Mouse (Mus musculus): ENCODE measurements at regions not wholly inside any gene's neighbourhood (a gene's known extent, or its start where the extent isn't known, plus 50 kb on each side); places are given as distances from the start of the nearest gene placed in this dataset.
"Not testable (repeated sequence)": the region's sequence is repeated elsewhere in the genome, so short reads cannot be mapped to it uniquely, and the experiment has no call there.

GRCm38 (mm10) chrX:70871209-70871608 is 178.8 kb upstream of the Mamld1 start:
- ATAC-seq (peak; percentile 54), DNase-seq (ENCODE audit: low read depth, low spot score) (peak; percentile 10)
- in situ Hi-C loops (cut with MboI; ENCODE audit: low pct_unique_long_range_greater_than_20kb), result no loop called here
- POLR2A ChIA-PET, result no interaction called here
- TF ChIP-seq CTCF (IDR thresholded peaks at IDR 0.05), result no peak
- CTCF ChIA-PET, result no interaction called here
- peaks cover 15% of the 10 kb centered on the region for H3K27me3 ChIP-seq

GRCm38 (mm10) chrX:70881326-70881725 is 168.7 kb upstream of the Mamld1 start:
- no peak for DNase-seq (ENCODE audit: low read depth, low spot score)
- in situ Hi-C loops (cut with MboI; ENCODE audit: low pct_unique_long_range_greater_than_20kb), result no loop called here
- POLR2A ChIA-PET, result no interaction called here
- ATAC-seq, result no peak
- CTCF ChIA-PET, result interaction anchor here (1.9 kb wide), 1 partner anchor 10 kb away, joined by 5 read pairs; no protein-coding TSS in a partner anchor
- H3K27me3 ChIP-seq, result peaks cover 3% of the 10 kb centered on the region
- TF ChIP-seq CTCF (IDR thresholded peaks at IDR 0.05), result no peak

- CTCF ChIA-PET, result no interaction called here
- ATAC-seq (peak; percentile 79), DNase-seq (ENCODE audit: low read depth, low spot score) (peak; percentile 13)
- TF ChIP-seq CTCF (IDR thresholded peaks at IDR 0.05), result no peak
- in situ Hi-C loops (cut with MboI; ENCODE audit: low pct_unique_long_range_greater_than_20kb), result no loop called here
- POLR2A ChIA-PET, result no interaction called here
- H3K27me3 ChIP-seq, result no peaks in the 10 kb centered on the region
Measured at GRCm38 (mm10) chrX:70883461-70883860, 166.6 kb upstream of the Mamld1 start.

GRCm38 (mm10) chrX:70894517-70894916 is 155.5 kb upstream of the Mamld1 start:
- no peak for DNase-seq (ENCODE audit: low read depth, low spot score)
- POLR2A ChIA-PET, result no interaction called here
- no peak for TF ChIP-seq CTCF (IDR thresholded peaks at IDR 0.05)
- in situ Hi-C loops (cut with MboI; ENCODE audit: low pct_unique_long_range_greater_than_20kb), result no loop called here
- no peak for ATAC-seq
- no peaks in the 10 kb centered on the region for H3K27me3 ChIP-seq
- CTCF ChIA-PET, result no interaction called here

- CTCF ChIA-PET, result no interaction called here
- no peak for TF ChIP-seq CTCF (IDR thresholded peaks at IDR 0.05)
- no peaks in the 10 kb centered on the region for H3K27me3 ChIP-seq
- no peak for DNase-seq (ENCODE audit: low read depth, low spot score)
- ATAC-seq, result no peak
- in situ Hi-C loops (cut with MboI; ENCODE audit: low pct_unique_long_range_greater_than_20kb), result no loop called here
- POLR2A ChIA-PET, result no interaction called here
Measured at GRCm38 (mm10) chrX:70895554-70895953, 154.5 kb upstream of the Mamld1 start.

GRCm38 (mm10) chrX:70897110-70897721 is 152.8 kb upstream of the Mamld1 start:
- ChIA-PET CTCF (no interaction called here), POLR2A (interaction anchor here (0.5 kb wide), 1 partner anchor 317 kb away, joined by 3 read pairs; no protein-coding TSS in a partner anchor)
- H3K27me3 ChIP-seq, result peaks cover 9% of the 10 kb centered on the region
- ATAC-seq, result no peak
- TF ChIP-seq CTCF (IDR thresholded peaks at IDR 0.05), result no peak
- no peak for DNase-seq (ENCODE audit: low read depth, low spot score)
- in situ Hi-C loops (cut with MboI; ENCODE audit: low pct_unique_long_range_greater_than_20kb), result no loop called here

GRCm38 (mm10) chrX:70898836-70899235 is 151.2 kb upstream of the Mamld1 start:
- in situ Hi-C loops (cut with MboI; ENCODE audit: low pct_unique_long_range_greater_than_20kb), result not testable (repeated sequence)
- ChIA-PET POLR2A (interaction anchor here (1.1 kb wide), 1 partner anchor 130 kb away, joined by 3 read pairs; no protein-coding TSS in a partner anchor), CTCF (interaction anchor here (1.3 kb wide), 1 partner anchor 9 kb away, joined by 4 read pairs; no protein-coding TSS in a partner anchor)
- peaks cover 13% of the 10 kb centered on the region for H3K27me3 ChIP-seq
- peak; percentile 95 for ATAC-seq
- peak; percentile 4 for DNase-seq (ENCODE audit: low read depth, low spot score)

- POLR2A ChIA-PET, result no interaction called here
- no peak for TF ChIP-seq CTCF (IDR thresholded peaks at IDR 0.05)
- CTCF ChIA-PET, result no interaction called here
- no peak for ATAC-seq
- peaks cover 13% of the 10 kb centered on the region for H3K27me3 ChIP-seq
- in situ Hi-C loops (cut with MboI; ENCODE audit: low pct_unique_long_range_greater_than_20kb), result no loop called here
- no peak for DNase-seq (ENCODE audit: low read depth, low spot score)
Measured at GRCm38 (mm10) chrX:70899720-70900479, 150.2 kb upstream of the Mamld1 start.

GRCm38 (mm10) chrX:70925646-70926045 is 124.4 kb upstream of the Mamld1 start:
- DNase-seq (ENCODE audit: low read depth, low spot score) (no peak), ATAC-seq (no peak)
- TF ChIP-seq CTCF (IDR thresholded peaks at IDR 0.05), result no peak
- in situ Hi-C loops (cut with MboI; ENCODE audit: low pct_unique_long_range_greater_than_20kb), result no loop called here
- peaks cover 13% of the 10 kb centered on the region for H3K27me3 ChIP-seq
- ChIA-PET POLR2A (no interaction called here), CTCF (no interaction called here)

- ChIA-PET CTCF (no interaction called here), POLR2A (no interaction called here)
- no peak for TF ChIP-seq CTCF (IDR thresholded peaks at IDR 0.05)
Measured at GRCm38 (mm10) chrX:70931944-70932343, 118.1 kb upstream of the Mamld1 start.

GRCm38 (mm10) chrX:70945382-70945781 is 104.7 kb upstream of the Mamld1 start:
- ATAC-seq (no peak), DNase-seq (ENCODE audit: low read depth, low spot score) (no peak)
- in situ Hi-C loops (cut with MboI; ENCODE audit: low pct_unique_long_range_greater_than_20kb), result no loop called here
- TF ChIP-seq CTCF (IDR thresholded peaks at IDR 0.05), result no peak
- H3K27me3 ChIP-seq, result peaks cover 5% of the 10 kb centered on the region
- CTCF ChIA-PET, result no interaction called here
- POLR2A ChIA-PET, result no interaction called here

More at GRCm38 (mm10) chrX:70931944-70932343, 118.1 kb upstream of the Mamld1 start:
- ATAC-seq, result no peak
- in situ Hi-C loops (cut with MboI; ENCODE audit: low pct_unique_long_range_greater_than_20kb), result no loop called here
- no peak for DNase-seq (ENCODE audit: low read depth, low spot score)
- peaks cover 10% of the 10 kb centered on the region for H3K27me3 ChIP-seq
